Mouse (Mus musculus) large intestine, adult 2 months (tissue): Measurements from ENCODE around the gene E130114P18Rik. TPM values are rescaled to one million over a fixed set of nuclear protein-coding genes. Genes with fewer than 3 reads are reported as not detected.

Source experiments
- DNase-seq: peaks from one replicate; pipeline ENCODE4 v3.0.0-alpha.2; 2012; ENCODE audit warnings: low read depth, low spot score
- WGBS: fragments of 180-500 bp; shearing (Covaris S2); methylation state at CpG from one replicate; pipeline ENCODE4 v1.1.7; 2018; 5-methylcytosine and 5-hydroxymethylcytosine counted together
- polyA plus RNA-seq: library from polyadenylated mRNA; depleted of rRNA; stranded (reverse); fragments of >200 nt; gene quantifications from 2 replicates; pipeline ENCODE4 v1.2.3, GENCODE M21; 2012

E130114P18Rik gene
- polyA plus RNA-seq, 1 experiment, result not detected

DNA sequence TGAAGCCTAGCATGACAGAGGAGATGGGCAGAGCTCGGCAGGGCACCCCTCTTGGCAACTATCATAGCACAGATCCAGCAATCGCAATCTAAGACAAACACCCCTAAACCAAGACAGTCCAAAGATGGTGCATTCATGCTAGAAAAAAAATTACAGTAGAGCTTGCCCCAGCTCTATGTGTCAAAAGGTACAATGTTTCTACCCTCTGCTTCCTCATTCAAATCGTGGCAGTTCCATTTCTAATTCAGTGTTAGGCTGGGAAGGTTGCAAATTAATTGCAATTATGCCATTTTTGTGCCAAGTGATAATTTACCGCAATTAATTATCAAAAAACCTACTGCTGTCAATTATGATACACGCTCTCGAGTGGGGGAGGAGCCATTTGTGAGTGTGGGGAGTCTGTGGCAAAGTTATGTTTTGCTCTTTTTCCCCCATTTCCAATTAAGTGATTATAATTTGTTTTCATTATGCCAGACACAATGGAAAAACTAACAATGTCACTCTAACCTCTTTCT lies 63.7 kb downstream of the E130114P18Rik start:
- DNase-seq, result no peak
- 83% methylated on average over 6 of the region's 6 CpGs for WGBS

DNA sequence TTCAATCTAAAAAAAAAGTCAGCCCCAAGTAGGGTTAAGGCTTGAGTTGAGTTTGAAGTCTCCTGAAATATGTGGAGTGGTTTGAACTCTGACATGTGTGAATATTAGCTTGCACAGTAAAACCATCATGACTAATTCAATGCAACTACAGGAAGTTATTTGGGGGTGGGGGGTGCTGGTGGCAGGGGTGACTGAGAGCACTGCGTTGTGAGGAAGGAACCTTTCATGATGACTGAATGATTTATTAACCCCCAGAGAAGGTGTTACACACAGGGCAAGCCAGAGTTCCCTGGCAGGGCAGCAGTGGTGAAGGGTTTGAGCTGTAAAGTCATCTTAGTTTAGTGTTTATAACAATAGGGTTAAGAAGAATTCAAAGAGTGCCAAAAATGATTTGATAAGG lies 65.3 kb downstream of the E130114P18Rik start:
- no peak for DNase-seq
- 7% methylated on average over 1 of the region's 1 CpGs for WGBS

DNA sequence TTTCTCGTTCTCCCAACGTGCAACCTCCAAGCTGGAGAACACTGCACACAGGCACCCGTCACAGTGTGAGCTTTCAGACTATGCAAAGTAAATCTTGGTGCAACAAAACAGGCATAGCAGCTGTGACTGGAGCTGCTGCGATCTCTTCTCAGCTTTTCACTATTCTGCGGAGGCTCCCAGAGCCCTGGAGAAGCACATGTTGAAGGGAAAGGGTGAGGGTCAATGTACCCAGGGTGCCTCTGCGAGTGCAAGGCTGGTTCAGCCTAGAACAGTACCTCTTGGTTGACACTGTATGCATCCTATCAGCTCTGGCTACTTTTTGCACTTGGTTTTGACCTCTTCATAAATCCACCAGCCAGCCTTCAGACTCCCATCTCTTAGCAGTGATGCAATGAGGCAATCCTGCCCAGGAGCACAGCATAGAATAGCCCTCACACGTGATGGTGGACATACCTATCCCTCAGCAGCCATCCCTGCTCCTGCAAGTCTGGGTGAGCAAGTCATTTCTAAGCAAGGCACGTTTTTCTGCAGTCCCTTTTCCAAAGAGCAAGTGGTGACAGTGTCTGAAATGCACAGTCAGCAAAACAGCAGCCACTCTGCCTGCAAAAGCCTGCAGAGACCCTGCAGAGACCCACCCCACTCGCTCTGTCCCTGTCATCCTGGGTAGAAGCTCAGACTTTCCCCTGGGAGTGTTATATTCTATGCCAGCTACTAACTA lies 67.7 kb downstream of the E130114P18Rik start:
- 72% methylated on average over 9 of the region's 9 CpGs for WGBS
- DNase-seq, result no peak

DNA sequence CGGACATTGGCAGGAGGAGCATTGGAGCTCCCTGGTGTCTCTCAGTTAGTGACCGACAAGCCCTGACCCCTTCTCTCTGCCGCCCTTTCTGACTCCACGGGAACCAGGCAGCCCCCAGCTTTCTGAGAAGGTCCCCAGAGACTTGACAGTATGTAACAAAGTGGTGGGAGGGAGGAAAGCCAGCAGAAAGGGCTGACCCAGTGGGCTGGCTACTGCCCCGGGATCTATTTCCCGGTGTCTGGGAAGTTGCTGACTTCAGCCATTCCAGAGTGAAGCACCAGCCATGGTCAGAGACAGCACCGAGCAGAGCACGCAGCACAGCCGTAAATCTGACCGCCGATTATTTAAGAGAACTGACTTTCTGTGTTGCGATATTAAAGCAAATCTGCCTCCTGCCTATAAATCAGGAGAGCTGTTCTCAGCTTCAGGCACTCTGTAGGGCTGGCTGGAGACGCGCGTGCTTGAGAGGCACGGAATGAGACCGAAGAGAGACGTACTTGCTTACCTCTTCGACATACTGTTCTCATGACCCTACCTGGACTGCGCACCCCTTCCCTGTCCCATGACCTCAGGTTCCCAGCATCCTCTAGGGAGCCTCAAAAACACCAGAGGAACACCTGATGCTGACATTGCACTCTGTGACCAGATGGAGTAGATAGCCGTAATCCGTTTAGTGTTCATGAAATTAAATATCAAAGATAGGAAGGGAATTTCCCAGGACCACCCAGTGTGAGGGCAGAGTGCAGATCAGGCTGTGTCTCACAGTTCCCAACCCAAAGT lies 70.3 kb downstream of the E130114P18Rik start:
- DNase-seq, result no peak
- WGBS, result 66% methylated on average over 22 of the region's 22 CpGs

DNA sequence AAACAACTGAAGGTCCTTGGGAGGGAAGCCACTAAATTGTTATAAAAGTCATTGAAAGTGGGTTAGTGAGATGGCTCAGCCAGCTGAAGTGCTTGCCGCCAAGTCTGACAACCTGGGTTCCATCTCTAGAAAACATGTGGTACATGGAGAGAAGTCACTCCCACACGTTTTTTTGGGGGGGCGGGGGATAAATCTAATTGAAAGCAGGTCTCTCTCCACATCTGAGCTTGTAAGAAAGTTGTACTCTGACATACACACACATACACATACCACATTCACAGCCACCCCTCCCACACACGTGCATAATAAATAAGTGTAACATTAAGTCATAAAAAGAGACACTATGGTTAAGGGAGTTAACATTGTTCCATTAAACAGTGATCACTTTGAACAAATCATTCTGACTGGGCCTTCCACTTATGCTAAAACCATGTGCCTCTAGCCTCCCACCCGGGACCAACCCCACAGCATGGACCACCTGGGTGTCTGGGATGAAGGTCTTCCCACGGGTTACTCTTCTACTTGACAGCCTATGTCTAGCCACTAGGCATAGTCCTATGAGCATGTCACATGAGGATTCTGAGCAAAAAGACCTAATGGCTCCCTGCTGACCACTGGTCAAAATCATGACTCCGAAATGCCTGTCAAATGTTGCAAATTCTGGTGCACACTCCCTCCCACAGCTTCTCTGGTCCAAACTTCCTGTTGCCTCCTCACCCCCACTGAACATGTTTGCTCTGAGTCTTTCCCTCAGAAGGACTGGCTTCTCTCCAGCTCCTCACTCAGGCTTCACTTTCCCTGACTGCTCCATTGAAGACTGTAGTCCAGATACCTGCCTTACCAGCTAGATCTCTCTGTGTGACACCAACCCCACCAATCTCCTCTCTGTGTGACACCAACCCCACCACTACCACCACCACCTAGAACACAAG lies 80.9 kb downstream of the E130114P18Rik start:
- DNase-seq, result no peak
- WGBS, result 74% methylated on average over 7 of the region's 7 CpGs

DNA sequence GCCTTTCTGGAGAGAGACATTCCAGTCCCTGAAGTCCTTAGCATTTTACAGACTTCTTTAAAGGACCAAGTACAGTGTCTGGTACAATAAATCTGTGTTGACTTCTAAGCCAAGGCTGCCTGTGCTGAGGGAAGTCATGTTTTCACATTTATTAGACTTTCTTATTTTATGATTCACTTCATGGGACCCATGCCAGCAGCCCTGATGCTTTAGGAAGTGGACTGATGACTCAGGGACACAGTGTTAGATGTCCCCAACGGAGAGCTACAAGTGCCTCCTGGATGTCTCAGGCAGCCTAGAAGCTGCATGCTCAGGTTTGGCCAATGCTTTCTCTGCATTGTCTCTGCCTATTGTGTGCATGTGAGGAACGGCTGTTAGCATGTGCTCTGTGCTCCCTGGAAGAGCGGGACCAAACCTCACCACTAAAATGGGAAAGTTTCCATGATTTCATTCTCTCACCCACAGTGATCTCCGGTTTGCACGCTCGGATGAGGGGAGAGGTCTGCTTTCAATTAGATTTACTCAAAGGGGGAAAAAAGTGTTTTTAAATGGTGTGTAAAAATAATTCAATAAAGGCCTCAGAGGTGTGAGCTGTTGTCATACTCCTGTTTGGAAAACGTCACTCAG lies 82.4 kb downstream of the E130114P18Rik start:
- 64% methylated on average over 7 of the region's 7 CpGs for WGBS
- DNase-seq, result no peak

DNA sequence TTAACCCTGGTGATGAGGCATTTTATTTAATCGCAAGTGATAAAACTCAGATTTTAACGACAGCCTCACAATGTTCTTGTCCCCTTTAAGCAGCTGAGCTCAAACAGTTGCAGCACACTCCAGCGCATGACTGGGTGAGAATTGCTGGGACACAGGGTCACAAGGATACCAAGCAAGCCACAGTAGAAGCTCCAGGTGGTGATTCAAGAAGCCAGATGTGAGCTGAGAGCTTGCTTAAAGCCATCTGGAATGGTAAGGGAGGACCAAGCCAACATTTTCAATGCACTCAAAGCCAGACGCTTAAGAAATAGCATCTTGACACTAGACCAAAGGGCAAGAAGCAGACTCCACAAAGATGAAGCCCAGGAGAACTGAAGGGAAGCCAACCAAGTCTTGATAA lies 83.9 kb downstream of the E130114P18Rik start:
- DNase-seq, result no peak
- WGBS, result 88% methylated on average over 4 of the region's 4 CpGs

DNA sequence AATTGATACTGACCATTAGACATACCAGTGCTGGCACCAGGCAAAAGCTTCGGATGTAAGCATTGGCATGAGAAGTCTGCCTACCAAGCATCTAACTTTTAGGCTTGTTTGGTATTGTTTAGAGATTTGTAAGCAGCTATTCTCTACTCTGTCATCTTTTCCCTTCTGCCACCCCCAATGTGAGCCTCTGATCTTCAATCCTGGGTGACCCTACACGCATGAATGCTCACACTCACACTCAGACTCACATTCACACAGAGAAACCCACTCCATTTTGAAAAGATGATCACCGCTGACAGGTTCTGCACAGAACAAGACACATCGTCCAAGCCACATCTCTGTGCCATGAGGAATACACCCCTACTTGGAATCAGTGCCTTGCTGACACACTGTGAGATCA lies 84.8 kb downstream of the E130114P18Rik start:
- no peak for DNase-seq
- 95% methylated on average over 4 of the region's 4 CpGs for WGBS

DNA sequence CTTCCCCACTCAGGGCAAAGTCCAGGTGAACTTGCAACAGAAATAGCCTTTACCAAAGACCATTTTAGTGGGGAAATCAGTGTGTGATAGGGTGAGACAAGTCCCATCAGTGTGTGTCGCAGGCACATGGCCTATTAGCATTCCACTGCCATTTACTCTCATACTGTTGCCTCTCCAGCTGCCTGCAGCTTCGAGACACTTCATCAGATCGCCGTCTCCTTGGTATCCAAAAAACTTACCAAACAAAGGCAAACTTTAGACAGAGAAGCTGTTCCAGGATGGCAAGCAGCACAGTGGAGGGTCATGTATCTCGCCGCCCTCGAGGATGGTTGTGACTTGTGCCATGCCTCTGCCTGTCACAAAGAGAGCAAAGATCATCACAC lies 87.5 kb downstream of the E130114P18Rik start:
- 80% methylated on average over 7 of the region's 7 CpGs for WGBS
- DNase-seq, result no peak

DNA sequence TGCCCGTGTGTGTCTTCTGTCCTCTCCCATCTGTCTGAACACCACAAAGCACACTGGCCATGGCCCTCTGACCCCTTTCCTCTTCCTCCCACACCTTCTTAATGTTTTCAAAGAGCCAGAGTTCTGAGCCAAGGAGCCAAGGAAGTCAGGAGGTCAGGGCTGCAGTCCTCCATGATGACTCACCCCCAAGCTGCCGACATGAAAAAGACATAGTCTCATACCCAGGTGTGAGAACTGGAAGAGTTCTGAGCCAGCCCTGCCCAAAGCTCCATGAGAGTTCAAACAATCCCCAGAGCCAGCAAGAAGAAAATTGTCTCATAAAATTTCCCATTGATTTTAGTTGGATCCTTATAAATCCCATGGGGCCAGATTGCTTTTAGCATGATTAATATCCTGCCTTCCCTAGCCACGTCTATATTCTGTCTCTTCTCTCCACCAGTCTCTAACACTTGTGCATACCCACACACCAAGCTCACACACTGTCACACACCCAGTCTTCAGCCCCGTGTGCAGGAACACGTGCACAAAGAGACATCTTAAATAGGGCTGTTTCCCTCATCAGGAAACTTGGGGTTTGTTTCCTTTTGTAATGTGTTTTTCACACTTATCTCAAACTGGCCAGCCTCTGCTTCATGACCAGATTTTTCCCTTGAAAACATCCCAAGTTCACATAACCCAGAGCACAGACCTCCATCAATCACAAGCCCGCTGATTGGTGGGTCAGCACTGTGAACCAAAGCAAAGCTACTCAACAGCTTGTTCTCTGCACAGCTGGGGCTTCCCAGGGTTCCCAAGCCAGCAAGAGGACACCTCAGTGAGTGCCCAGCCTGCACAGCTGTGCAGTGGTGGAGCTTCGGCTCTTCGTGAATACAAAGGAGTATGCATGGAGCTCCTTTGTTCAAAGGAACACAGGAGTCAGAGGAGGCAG lies 88.2 kb downstream of the E130114P18Rik start:
- whole genome bisulfite sequencing, result 49% methylated on average over 8 of the region's 8 CpGs
- DNase-seq, result no peak

DNA sequence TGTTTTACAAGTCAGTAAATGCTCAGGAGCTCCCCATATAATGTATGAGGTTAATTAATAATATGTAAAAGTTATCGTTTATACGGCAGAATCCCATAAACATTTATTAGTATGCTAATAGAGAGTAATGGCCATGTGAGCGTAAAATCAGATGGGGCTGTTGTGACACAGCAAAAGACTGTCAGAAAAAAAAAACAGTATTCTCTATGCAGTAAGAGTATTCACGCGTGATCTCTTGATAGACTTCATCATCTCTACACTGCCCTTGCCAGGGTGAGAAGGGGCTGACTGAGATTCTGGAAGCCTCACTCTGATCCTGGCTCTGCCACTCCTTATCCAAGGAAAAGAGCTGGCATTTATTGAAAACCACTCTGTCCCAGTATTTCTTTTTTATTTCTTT lies 91.9 kb downstream of the E130114P18Rik start:
- DNase-seq, result no peak
- 85% methylated on average over 5 of the region's 5 CpGs for WGBS

DNA sequence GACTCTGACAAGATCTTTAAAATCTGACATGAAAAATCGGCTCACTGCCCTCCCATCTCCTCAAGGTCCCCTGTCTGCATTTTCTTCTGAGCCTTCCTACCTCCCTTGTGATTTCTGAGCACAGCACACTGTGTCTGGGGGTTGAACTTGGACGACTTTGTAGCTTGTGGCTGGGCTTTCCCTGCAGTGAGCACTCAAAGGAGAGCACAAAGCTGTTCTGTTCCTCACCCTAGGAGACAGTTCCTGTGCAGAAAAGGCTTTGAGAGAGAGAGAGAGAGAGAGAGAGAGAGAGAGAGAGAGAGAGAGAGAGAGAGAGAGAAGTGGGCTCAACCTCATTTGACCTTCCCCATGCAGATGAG lies 101.3 kb downstream of the E130114P18Rik start:
- WGBS, result 47% methylated on average over 2 of the region's 2 CpGs
- no peak for DNase-seq

DNA sequence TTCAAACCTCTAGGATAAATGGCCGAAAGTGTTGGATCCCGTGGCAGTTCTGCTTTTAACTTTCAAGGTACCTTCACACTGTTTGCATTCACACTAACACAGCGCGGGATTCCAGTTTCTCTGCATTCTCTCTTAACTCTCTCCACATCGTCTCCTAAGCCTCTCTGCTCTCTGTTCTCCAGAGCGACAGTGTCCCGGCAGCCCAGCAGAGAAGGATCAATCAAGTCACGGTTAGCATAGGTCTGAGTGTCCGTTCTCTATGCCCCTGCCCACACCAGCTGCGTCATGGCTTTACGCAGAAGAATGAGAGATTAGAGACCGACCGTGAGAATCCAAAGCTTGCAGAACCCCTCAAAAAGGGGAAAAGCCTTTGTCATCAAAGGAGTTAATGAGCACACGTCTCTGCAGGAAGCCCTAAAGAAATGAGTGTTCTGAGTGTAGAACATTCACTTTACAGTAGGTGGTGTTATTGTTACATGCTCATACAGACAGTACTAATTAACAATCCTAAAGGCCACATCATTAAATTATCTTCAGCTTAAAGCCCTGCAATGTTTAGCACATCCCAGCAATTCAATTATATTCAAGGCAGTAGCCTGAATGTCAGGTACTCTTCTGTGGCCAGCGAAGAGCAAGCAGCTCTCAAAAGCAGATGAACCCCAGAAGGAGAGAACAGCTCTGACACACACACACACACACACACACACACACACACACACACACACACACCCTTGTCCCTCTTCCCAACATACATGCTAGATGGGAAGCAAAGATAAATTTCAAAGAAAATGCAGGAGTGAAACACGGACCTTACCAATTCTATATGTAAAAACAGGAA lies 101.9 kb downstream of the E130114P18Rik start:
- WGBS, result 60% methylated on average over 16 of the region's 16 CpGs
- DNase-seq, result no peak

DNA sequence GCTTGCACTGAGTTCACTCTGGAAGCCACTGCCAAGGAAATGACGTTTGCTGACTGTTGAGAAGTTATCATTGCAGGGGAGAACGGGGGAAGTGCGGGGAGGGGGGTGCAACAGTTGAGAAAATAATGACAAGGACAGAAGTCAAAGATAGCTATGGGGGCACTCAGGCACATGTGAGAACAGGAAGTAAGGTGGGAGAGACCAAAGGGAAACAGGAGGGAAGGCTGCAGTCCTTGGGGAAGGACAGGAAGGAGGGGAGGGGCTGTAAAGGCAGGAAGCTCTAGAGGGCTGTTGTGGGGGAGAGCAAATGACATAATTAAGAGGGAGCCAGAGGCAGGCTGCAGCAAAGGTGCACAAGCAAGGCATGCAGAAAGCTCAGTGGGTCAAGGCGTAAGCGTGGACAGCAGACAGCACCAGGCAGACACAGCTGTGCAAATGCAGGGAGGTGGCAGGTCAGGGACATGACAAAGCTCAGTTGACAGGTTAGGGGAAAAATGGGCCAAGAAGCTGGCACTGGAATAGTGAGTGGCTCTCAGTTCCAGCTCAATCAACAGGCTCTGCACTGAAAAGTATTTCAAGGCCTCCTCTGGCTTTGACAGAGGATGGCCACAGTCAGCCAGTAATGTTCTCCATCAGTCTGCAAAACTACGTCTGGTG lies 103.9 kb downstream of the E130114P18Rik start:
- 71% methylated on average over 6 of the region's 6 CpGs for WGBS
- no peak for DNase-seq

DNA sequence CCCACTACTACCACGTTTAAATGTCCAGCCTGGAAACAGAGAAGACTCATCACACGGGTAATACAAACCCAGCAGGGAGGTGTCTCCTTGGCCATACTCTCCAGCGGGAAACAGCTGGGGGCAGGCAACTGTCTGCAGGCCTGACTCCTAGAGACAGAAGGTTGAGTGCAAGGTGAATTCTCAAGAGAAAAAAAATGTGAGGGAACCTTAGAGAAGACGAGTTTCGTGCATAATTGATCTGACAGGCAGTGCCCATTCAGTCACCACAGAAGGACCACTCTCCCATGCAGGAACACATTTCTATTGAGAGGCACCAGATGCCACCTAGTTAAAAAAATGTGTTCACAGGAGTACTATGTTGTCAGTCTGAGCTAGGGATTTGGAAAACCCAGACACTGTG lies 105.4 kb downstream of the E130114P18Rik start:
- DNase-seq, result no peak
- WGBS, result 57% methylated on average over 5 of the region's 5 CpGs

DNA sequence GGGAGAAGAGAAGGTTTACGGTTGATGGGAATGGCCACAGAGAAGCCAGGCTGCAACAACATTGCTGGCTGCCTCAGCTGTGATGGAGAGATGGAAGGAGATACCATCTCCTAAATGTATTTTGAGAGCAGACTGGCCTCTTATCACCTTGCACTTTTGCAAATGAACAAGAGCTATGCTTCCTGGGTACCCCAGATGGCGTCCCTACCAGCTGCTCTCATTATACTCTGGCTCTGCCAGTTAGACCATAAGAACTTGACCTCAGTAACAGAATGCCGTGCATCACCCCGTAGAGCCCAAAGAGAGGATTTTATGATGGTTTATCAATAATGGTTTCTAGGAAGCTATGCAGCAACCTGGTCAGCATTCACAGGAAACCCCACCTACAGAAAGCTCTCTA lies 106.0 kb downstream of the E130114P18Rik start:
- DNase-seq, result no peak
- 57% methylated on average over 4 of the region's 4 CpGs for WGBS

DNA sequence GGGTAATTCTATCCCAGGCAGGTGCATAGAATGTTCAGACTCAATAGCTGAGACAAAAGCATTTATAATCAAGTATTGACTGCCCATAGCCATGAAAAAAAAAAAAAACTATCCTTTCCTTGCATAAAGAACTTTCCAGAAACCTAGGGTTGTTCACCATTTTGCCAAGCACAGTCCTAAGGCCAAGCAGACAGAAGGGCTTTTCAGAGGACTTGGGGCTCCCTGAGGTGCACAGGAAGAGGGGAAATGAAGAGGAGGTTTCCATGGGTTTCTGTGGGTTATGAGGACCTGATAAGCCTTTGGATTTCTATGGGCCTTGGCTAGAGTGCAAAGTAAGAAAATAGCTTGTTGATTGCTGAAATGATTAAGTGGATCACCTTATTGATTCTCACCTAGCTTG lies 107.5 kb downstream of the E130114P18Rik start:
- no peak for DNase-seq
